Mouse (Mus musculus): ENCODE measurements around the gene Irf5. TPM values are rescaled to one million over a fixed set of nuclear protein-coding genes. Genes with fewer than 3 reads are reported as not detected.

The Irf5 gene
- polyA plus RNA-seq, 1 experiment = 2.0 TPM

- no peaks in the 10 kb centered on the region for H3K4me1 ChIP-seq (ENCODE audit: control insufficient read depth, insufficient read depth, low read length)
- H3K27me3 ChIP-seq (ENCODE audit: control insufficient read depth, insufficient read depth, low read length) = no peaks in the 10 kb centered on the region
- no peak overlapping the region for H3K27ac ChIP-seq (ENCODE audit: insufficient read depth, low read length)
- no peak overlapping the region for H3K4me3 ChIP-seq (replicated peaks; ENCODE audit: insufficient read depth, low read depth, low read length)
- WGBS = 94% methylated on average over 7 of the region's 7 CpGs
- no peak for DNase-seq
- TF ChIP-seq POLR2A (IDR thresholded peaks at IDR 0.05; ENCODE audit: borderline replicate concordance, insufficient read depth, low read length) (no peak), CTCF (IDR thresholded peaks at IDR 0.05; ENCODE audit: borderline replicate concordance, insufficient read depth, low read depth, low read length) (no peak)
Observed at GRCm38 (mm10) chr6:29500177-29500576, 26.2 kb upstream of the Irf5 start.

- TF ChIP-seq CTCF (IDR thresholded peaks at IDR 0.05; ENCODE audit: borderline replicate concordance, insufficient read depth, low read depth, low read length) = no peak
- no peak for TF ChIP-seq POLR2A (IDR thresholded peaks at IDR 0.05; ENCODE audit: borderline replicate concordance, insufficient read depth, low read length)
- H3K4me3 ChIP-seq (replicated peaks; ENCODE audit: insufficient read depth, low read depth, low read length) = no peak overlapping the region
- H3K27ac ChIP-seq (ENCODE audit: insufficient read depth, low read length) = no peak overlapping the region
- H3K27me3 ChIP-seq (ENCODE audit: control insufficient read depth, insufficient read depth, low read length) = no peaks in the 10 kb centered on the region
- DNase-seq = no peak
- H3K4me1 ChIP-seq (ENCODE audit: control insufficient read depth, insufficient read depth, low read length) = no peaks in the 10 kb centered on the region
- WGBS = 84% methylated on average over 6 of the region's 6 CpGs
Observed at GRCm38 (mm10) chr6:29500810-29501209, 25.6 kb upstream of the Irf5 start.

- Histone ChIP-seq H3K4me1 (ENCODE audit: control insufficient read depth, insufficient read depth, low read length) (no peaks in the 10 kb centered on the region), H3K27me3 (ENCODE audit: control insufficient read depth, insufficient read depth, low read length) (no peaks in the 10 kb centered on the region), H3K4me3 (replicated peaks; ENCODE audit: insufficient read depth, low read depth, low read length) (no peak overlapping the region), H3K27ac (ENCODE audit: insufficient read depth, low read length) (no peak overlapping the region)
- WGBS = 94% methylated on average over 1 of the region's 1 CpGs
- DNase-seq = no peak
- TF ChIP-seq CTCF (IDR thresholded peaks at IDR 0.05; ENCODE audit: borderline replicate concordance, insufficient read depth, low read depth, low read length) (no peak), POLR2A (IDR thresholded peaks at IDR 0.05; ENCODE audit: borderline replicate concordance, insufficient read depth, low read length) (no peak)
Observed at GRCm38 (mm10) chr6:29501599-29501998, 24.8 kb upstream of the Irf5 start.

- TF ChIP-seq POLR2A (IDR thresholded peaks at IDR 0.05; ENCODE audit: borderline replicate concordance, insufficient read depth, low read length) = no peak
- no peak for TF ChIP-seq CTCF (IDR thresholded peaks at IDR 0.05; ENCODE audit: borderline replicate concordance, insufficient read depth, low read depth, low read length)
- Histone ChIP-seq H3K4me3 (replicated peaks; ENCODE audit: insufficient read depth, low read depth, low read length) (no peak overlapping the region), H3K27me3 (ENCODE audit: control insufficient read depth, insufficient read depth, low read length) (0 out of 2 replicates have a peak, but pooled peaks cover 1% of the 10 kb centered on the region), H3K27ac (ENCODE audit: insufficient read depth, low read length) (no peak overlapping the region), H3K4me1 (ENCODE audit: control insufficient read depth, insufficient read depth, low read length) (no peaks in the 10 kb centered on the region)
- no peak for DNase-seq
- 77% methylated on average over 5 of the region's 5 CpGs for WGBS
Observed at GRCm38 (mm10) chr6:29505493-29505892, 20.9 kb upstream of the Irf5 start.

GRCm38 (mm10) chr6:29506834-29507233 is 19.6 kb upstream of the Irf5 start:
- Histone ChIP-seq H3K27ac (ENCODE audit: insufficient read depth, low read length) (no peak overlapping the region), H3K4me1 (ENCODE audit: control insufficient read depth, insufficient read depth, low read length) (no peaks in the 10 kb centered on the region), H3K4me3 (replicated peaks; ENCODE audit: insufficient read depth, low read depth, low read length) (no peak overlapping the region), H3K27me3 (ENCODE audit: control insufficient read depth, insufficient read depth, low read length) (0 out of 2 replicates have a peak, but pooled peaks cover 1% of the 10 kb centered on the region)
- DNase-seq = no peak
- TF ChIP-seq POLR2A (IDR thresholded peaks at IDR 0.05; ENCODE audit: borderline replicate concordance, insufficient read depth, low read length) = no peak
- no peak for TF ChIP-seq CTCF (IDR thresholded peaks at IDR 0.05; ENCODE audit: borderline replicate concordance, insufficient read depth, low read depth, low read length)
- WGBS = 30% methylated on average over 8 of the region's 8 CpGs

GRCm38 (mm10) chr6:29507447-29508309 is 18.7 kb upstream of the Irf5 start, which contains the start of gene Kcp:
Gene Kcp, minus strand, starts transcription at chr6:29507952.
- no peak within 1 kb of the TSS for H3K27ac ChIP-seq (ENCODE audit: insufficient read depth, low read length)
- 2% methylated on average over 47 of the region's 47 CpGs for WGBS
- TF ChIP-seq CTCF (IDR thresholded peaks at IDR 0.05; ENCODE audit: borderline replicate concordance, insufficient read depth, low read depth, low read length) (no peak), POLR2A (IDR thresholded peaks at IDR 0.05; ENCODE audit: borderline replicate concordance, insufficient read depth, low read length) (no peak)
- 0 out of 2 replicates have a peak, but pooled peaks cover 1% of the 10 kb centered on the region for H3K27me3 ChIP-seq (ENCODE audit: control insufficient read depth, insufficient read depth, low read length)
- no peak within 1 kb of the TSS for H3K4me3 ChIP-seq (replicated peaks; ENCODE audit: insufficient read depth, low read depth, low read length)
- no peak for DNase-seq
- H3K4me1 ChIP-seq (ENCODE audit: control insufficient read depth, insufficient read depth, low read length) = no peaks in the 10 kb centered on the region

- WGBS = 58% methylated on average over 2 of the region's 2 CpGs
- TF ChIP-seq POLR2A (IDR thresholded peaks at IDR 0.05; ENCODE audit: borderline replicate concordance, insufficient read depth, low read length) = no peak
- TF ChIP-seq CTCF (IDR thresholded peaks at IDR 0.05; ENCODE audit: borderline replicate concordance, insufficient read depth, low read depth, low read length) = no peak
Observed at GRCm38 (mm10) chr6:29509086-29509485, 17.3 kb upstream of the Irf5 start.

DNA sequence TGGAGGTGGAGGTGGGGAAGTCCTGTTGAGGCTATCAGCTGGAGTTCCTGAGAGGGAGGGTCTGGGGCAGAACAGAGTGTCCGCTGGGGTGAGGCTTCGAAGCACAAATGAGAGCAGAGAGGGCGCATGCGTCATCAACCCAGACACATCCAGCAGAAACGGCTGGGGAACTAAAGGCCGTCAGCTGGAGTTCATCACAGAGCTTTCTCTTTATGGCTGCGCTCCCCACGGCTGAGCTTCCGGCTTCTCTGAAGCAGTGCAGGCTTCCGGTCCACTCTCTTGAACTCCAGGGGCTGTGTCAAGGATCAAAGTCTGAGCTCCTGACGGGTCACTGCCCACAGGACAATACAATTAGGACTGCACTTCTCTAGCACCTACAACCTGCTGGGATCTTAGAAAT is 13.1 kb upstream of the Irf5 start:
- Histone ChIP-seq H3K27me3 (ENCODE audit: control insufficient read depth, insufficient read depth, low read length) (0 out of 2 replicates have a peak, but pooled peaks cover 1% of the 10 kb centered on the region), H3K4me1 (ENCODE audit: control insufficient read depth, insufficient read depth, low read length) (no peaks in the 10 kb centered on the region), H3K4me3 (replicated peaks; ENCODE audit: insufficient read depth, low read depth, low read length) (no peak overlapping the region), H3K27ac (ENCODE audit: insufficient read depth, low read length) (no peak overlapping the region)
- TF ChIP-seq CTCF (IDR thresholded peaks at IDR 0.05; ENCODE audit: borderline replicate concordance, insufficient read depth, low read depth, low read length) (no peak), POLR2A (IDR thresholded peaks at IDR 0.05; ENCODE audit: borderline replicate concordance, insufficient read depth, low read length) (no peak)
- no peak for DNase-seq
- WGBS = 4% methylated on average over 11 of the region's 11 CpGs

More at GRCm38 (mm10) chr6:29509086-29509485, 17.3 kb upstream of the Irf5 start:
- Histone ChIP-seq H3K4me3 (replicated peaks; ENCODE audit: insufficient read depth, low read depth, low read length) (no peak overlapping the region), H3K4me1 (ENCODE audit: control insufficient read depth, insufficient read depth, low read length) (no peaks in the 10 kb centered on the region), H3K27ac (ENCODE audit: insufficient read depth, low read length) (no peak overlapping the region), H3K27me3 (ENCODE audit: control insufficient read depth, insufficient read depth, low read length) (0 out of 2 replicates have a peak, but pooled peaks cover 1% of the 10 kb centered on the region)
- no peak for DNase-seq

Data from cerebellum, adult 2 months (tissue).